Mouse (Mus musculus): Measurements from ENCODE around the gene Lrguk. TPM values are rescaled to one million over a fixed set of nuclear protein-coding genes. Genes with fewer than 3 reads are reported as not detected.

Gene Lrguk
- polyA plus RNA-seq, 1 experiment from 2014 or later: 0.62 TPM

- Histone ChIP-seq H3K4me1 (peaks cover 46% of the 10 kb centered on the region), H3K4me2 (peak overlapping the region; percentile 80), H3K27me3 (replicated peaks) (no peaks in the 10 kb centered on the region), H3K4me3 (peak overlapping the region; percentile 95), H3K36me3 (peaks cover 5% of the 10 kb centered on the region; the same call in 1 of the 2 replicates), H3K27ac (replicated peaks) (peak overlapping the region; percentile 89), H3K9ac (peak overlapping the region; percentile 93), H3K9me3 (no peaks in the 10 kb centered on the region; the same call in 1 of the 2 replicates)
- 2% methylated on average over 29 of the region's 29 CpGs for WGBS
- ATAC-seq (ENCODE audit: extremely low read depth, insufficient number of reproducible peaks, low FRiP score, low TSS enrichment): peak; percentile 56
Measured at GRCm38 (mm10) chr6:34176111-34176863, 147.0 kb downstream of the Lrguk start.

- Histone ChIP-seq H3K4me2 (peak within 1 kb of the TSS; percentile 80), H3K4me3 (peak within 1 kb of the TSS; percentile 95), H3K27ac (replicated peaks) (peak within 1 kb of the TSS; percentile 89), H3K36me3 (peaks cover 5% of the 10 kb centered on the region; the same call in 1 of the 2 replicates), H3K9me3 (no peaks in the 10 kb centered on the region; the same call in 1 of the 2 replicates), H3K4me1 (peaks cover 40% of the 10 kb centered on the region), H3K9ac (peak within 1 kb of the TSS; percentile 93), H3K27me3 (replicated peaks) (no peaks in the 10 kb centered on the region)
- under 1% methylated on average over 29 of the region's 29 CpGs for WGBS
- ATAC-seq (ENCODE audit: extremely low read depth, insufficient number of reproducible peaks, low FRiP score, low TSS enrichment): peak; percentile 98
Measured at GRCm38 (mm10) chr6:34176864-34177247, 147.6 kb downstream of the Lrguk start, which contains the start of gene Slc35b4. TSS of gene Slc35b4 (minus strand) at chr6:34177111.

GRCm38 (mm10) chr6:34179007-34179406 lies 149.8 kb downstream of the Lrguk start:
- Histone ChIP-seq H3K36me3 (no peaks in the 10 kb centered on the region), H3K4me3 (no peak overlapping the region), H3K9ac (no peak overlapping the region), H3K27me3 (replicated peaks) (no peaks in the 10 kb centered on the region), H3K9me3 (no peaks in the 10 kb centered on the region; the same call in 1 of the 2 replicates), H3K4me2 (no peak overlapping the region), H3K4me1 (peaks cover 20% of the 10 kb centered on the region), H3K27ac (replicated peaks) (no peak overlapping the region)
- ATAC-seq (ENCODE audit: extremely low read depth, insufficient number of reproducible peaks, low FRiP score, low TSS enrichment): no peak
- WGBS: 72% methylated on average over 3 of the region's 3 CpGs

- Histone ChIP-seq H3K27ac (replicated peaks) (no peak overlapping the region), H3K4me3 (no peak overlapping the region), H3K36me3 (no peaks in the 10 kb centered on the region), H3K4me1 (peaks cover 15% of the 10 kb centered on the region), H3K9ac (no peak overlapping the region), H3K9me3 (no peaks in the 10 kb centered on the region; the same call in 1 of the 2 replicates), H3K4me2 (no peak overlapping the region), H3K27me3 (replicated peaks) (no peaks in the 10 kb centered on the region)
- 77% methylated on average over 4 of the region's 4 CpGs for whole genome bisulfite sequencing
- ATAC-seq (ENCODE audit: extremely low read depth, insufficient number of reproducible peaks, low FRiP score, low TSS enrichment): no peak
Measured at GRCm38 (mm10) chr6:34179911-34180310, 150.7 kb downstream of the Lrguk start.

GRCm38 (mm10) chr6:34181961-34182360 lies 152.7 kb downstream of the Lrguk start:
- WGBS: 38% methylated on average over 3 of the region's 3 CpGs
- Histone ChIP-seq H3K36me3 (no peaks in the 10 kb centered on the region), H3K4me1 (peaks cover 3% of the 10 kb centered on the region; the same call in 1 of the 2 replicates), H3K9ac (no peak overlapping the region), H3K4me3 (no peak overlapping the region), H3K27me3 (replicated peaks) (no peaks in the 10 kb centered on the region), H3K9me3 (no peaks in the 10 kb centered on the region; the same call in 1 of the 2 replicates), H3K4me2 (no peak overlapping the region), H3K27ac (replicated peaks) (no peak overlapping the region)
- no peak for ATAC-seq (ENCODE audit: extremely low read depth, insufficient number of reproducible peaks, low FRiP score, low TSS enrichment)

- ATAC-seq (ENCODE audit: extremely low read depth, insufficient number of reproducible peaks, low FRiP score, low TSS enrichment): no peak
- Histone ChIP-seq H3K4me1 (peaks cover 5% of the 10 kb centered on the region; the same call in 1 of the 2 replicates), H3K36me3 (no peaks in the 10 kb centered on the region), H3K9ac (no peak overlapping the region), H3K4me3 (no peak overlapping the region), H3K4me2 (no peak overlapping the region), H3K27ac (replicated peaks) (no peak overlapping the region), H3K27me3 (replicated peaks) (no peaks in the 10 kb centered on the region), H3K9me3 (no peaks in the 10 kb centered on the region; the same call in 1 of the 2 replicates)
- 85% methylated on average over 3 of the region's 3 CpGs for WGBS
Measured at GRCm38 (mm10) chr6:34183326-34183725, 154.1 kb downstream of the Lrguk start.

Other genes with a start within 250 kb of the Lrguk start
- 35.8 and 36.3 TPM in 2 replicates for gene Slc35b4, start 147.7 kb downstream of the Lrguk start, polyA plus RNA-seq (2015; fragmentation: Nextera tagmentation; extraction: Ambion mirVana)

Data from heart, embryonic 13.5 days (tissue).